Mouse (Mus musculus): ENCODE measurements around the gene Stx8. TPM values are rescaled to one million over a fixed set of nuclear protein-coding genes. Genes with fewer than 3 reads are reported as not detected.

The Stx8 gene
- polyA plus RNA-seq, 1 experiment from 2014 or later = 58.7 TPM

DNA sequence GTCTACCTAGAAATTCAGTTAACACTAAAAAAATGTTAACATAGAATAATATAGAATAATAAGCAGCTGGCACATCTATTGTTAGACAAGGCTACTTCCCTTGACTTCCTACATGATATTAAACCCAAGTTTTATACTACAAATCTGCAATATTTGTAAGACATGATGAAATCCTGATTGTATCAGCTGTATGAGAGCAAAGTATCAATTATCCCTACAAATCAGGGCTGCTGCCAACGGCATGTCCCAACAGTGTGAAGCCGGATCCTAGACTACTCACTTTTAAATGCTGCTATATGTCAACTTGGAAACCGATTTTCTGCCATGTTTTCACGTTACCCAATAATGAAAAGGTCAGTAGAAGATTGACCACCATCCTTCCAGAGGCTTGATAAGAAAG lies 137.5 kb downstream of the Stx8 start:
- no peak for ATAC-seq (replicated peaks; ENCODE audit: extremely low read depth, insufficient read depth, low FRiP score)
- no peak overlapping the region for H3K4me2 ChIP-seq (ENCODE audit: low read depth, low read length)
- H3K9ac ChIP-seq (ENCODE audit: low read length) = no peak overlapping the region
- H3K36me3 ChIP-seq (ENCODE audit: control insufficient read depth, insufficient read depth) = no peaks in the 10 kb centered on the region
- H3K9me3 ChIP-seq (replicated peaks; ENCODE audit: control insufficient read depth, low read length) = no peaks in the 10 kb centered on the region
- H3K27ac ChIP-seq (ENCODE audit: low read length) = no peak overlapping the region
- WGBS = 82% methylated on average over 4 of the region's 4 CpGs
- H3K4me1 ChIP-seq (ENCODE audit: control insufficient read depth, insufficient read depth, low read length) = no peaks in the 10 kb centered on the region
- H3K4me3 ChIP-seq (ENCODE audit: low read length) = no peak overlapping the region
- no peaks in the 10 kb centered on the region for H3K27me3 ChIP-seq (ENCODE audit: control insufficient read depth, insufficient read depth, low read length)

DNA sequence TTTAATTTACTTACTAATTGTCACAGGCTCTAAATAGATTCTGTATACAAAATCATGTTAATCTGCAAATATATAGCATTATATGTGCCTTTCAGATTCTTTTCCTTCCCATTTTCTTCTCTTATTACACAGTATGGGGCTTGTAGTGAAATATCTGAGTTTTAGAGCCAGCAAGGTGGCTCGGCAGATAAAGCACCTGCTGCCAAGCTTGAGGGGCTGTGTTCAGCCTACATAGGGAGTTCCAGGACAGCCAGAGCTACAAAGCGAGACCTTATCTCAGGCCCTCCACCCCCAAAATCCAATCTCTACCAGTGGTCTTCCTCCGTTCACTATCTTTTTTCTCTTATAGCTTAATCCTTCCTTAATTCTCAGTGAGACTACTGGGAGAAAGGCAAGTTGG lies 140.1 kb downstream of the Stx8 start:
- no peak for ATAC-seq (replicated peaks; ENCODE audit: extremely low read depth, insufficient read depth, low FRiP score)
- Histone ChIP-seq H3K9me3 (replicated peaks; ENCODE audit: control insufficient read depth, low read length) (no peaks in the 10 kb centered on the region), H3K9ac (ENCODE audit: low read length) (no peak overlapping the region), H3K36me3 (ENCODE audit: control insufficient read depth, insufficient read depth) (no peaks in the 10 kb centered on the region), H3K27ac (ENCODE audit: low read length) (no peak overlapping the region), H3K27me3 (ENCODE audit: control insufficient read depth, insufficient read depth, low read length) (no peaks in the 10 kb centered on the region), H3K4me2 (ENCODE audit: low read depth, low read length) (no peak overlapping the region), H3K4me3 (ENCODE audit: low read length) (no peak overlapping the region), H3K4me1 (ENCODE audit: control insufficient read depth, insufficient read depth, low read length) (no peaks in the 10 kb centered on the region)
- whole genome bisulfite sequencing = 80% methylated on average over 3 of the region's 3 CpGs

DNA sequence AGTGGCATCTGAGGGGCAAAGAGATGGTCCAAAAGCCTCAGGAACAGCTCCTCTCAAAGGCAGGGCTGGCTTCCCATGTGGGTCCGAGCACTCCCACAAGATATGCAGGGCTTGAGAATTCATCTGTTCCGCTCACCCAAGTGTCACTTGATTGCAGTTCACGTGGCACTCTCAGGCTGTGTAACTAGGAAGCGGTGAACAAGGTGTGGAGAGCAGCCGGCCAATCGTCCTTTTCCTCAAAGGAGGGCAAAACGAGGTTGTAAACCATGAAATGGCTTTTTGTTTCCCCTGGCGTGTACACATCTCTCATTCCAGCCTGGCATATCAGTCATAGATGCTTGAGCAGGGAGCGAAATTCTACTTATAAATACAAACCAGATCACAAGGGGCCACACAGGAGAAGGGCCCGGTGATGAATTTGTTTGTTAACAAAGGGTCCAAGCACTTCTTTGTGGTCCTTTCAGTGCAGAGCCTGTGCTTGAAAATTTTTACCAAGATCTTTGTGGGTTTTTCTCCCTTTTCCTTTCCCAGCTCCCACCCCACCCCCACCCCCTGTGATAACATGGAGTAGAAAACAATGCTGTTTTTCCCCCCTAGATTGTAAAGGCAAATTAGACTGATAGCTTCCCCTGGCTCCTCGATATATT lies 147.6 kb downstream of the Stx8 start:
- H3K4me2 ChIP-seq (ENCODE audit: low read depth, low read length) = peak overlapping the region; percentile 4
- H3K27ac ChIP-seq (ENCODE audit: low read length) = no peak overlapping the region
- no peak overlapping the region; the same call in 1 of the 2 replicates for H3K4me3 ChIP-seq (ENCODE audit: low read length)
- H3K9ac ChIP-seq (ENCODE audit: low read length) = no peak overlapping the region
- H3K4me1 ChIP-seq (ENCODE audit: control insufficient read depth, insufficient read depth, low read length) = peaks cover 8% of the 10 kb centered on the region; the same call in 1 of the 2 replicates
- H3K36me3 ChIP-seq (ENCODE audit: control insufficient read depth, insufficient read depth) = no peaks in the 10 kb centered on the region
- no peak for ATAC-seq (replicated peaks; ENCODE audit: extremely low read depth, insufficient read depth, low FRiP score)
- 30% methylated on average over 11 of the region's 11 CpGs for WGBS
- no peaks in the 10 kb centered on the region for H3K27me3 ChIP-seq (ENCODE audit: control insufficient read depth, insufficient read depth, low read length)
- H3K9me3 ChIP-seq (replicated peaks; ENCODE audit: control insufficient read depth, low read length) = no peaks in the 10 kb centered on the region

DNA sequence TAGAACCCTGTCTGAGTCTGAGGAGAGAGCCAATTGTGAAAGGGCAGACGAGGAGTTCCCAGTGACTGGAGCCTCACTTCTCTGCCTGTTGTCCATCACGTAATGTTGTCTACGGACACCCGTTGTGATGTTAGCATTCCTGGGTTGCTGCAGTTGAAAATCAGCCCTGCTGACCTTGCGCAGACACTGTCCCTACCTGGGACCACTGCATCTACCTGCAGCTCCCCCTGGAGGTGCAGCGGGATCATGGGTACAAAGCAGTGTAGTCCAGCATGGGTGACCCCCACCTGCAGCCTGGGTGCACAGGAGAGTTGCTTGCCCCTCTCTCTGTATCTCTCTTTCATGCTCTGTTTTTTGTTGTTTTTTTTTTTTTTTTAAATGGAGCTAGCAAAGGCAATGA lies 148.2 kb downstream of the Stx8 start:
- ATAC-seq (replicated peaks; ENCODE audit: extremely low read depth, insufficient read depth, low FRiP score) = no peak
- no peak overlapping the region for H3K4me3 ChIP-seq (ENCODE audit: low read length)
- no peak overlapping the region for H3K27ac ChIP-seq (ENCODE audit: low read length)
- H3K9me3 ChIP-seq (replicated peaks; ENCODE audit: control insufficient read depth, low read length) = no peaks in the 10 kb centered on the region
- H3K4me2 ChIP-seq (ENCODE audit: low read depth, low read length) = no peak overlapping the region
- 33% methylated on average over 6 of the region's 6 CpGs for WGBS
- H3K4me1 ChIP-seq (ENCODE audit: control insufficient read depth, insufficient read depth, low read length) = peaks cover 8% of the 10 kb centered on the region; the same call in 1 of the 2 replicates
- H3K36me3 ChIP-seq (ENCODE audit: control insufficient read depth, insufficient read depth) = no peaks in the 10 kb centered on the region
- H3K27me3 ChIP-seq (ENCODE audit: control insufficient read depth, insufficient read depth, low read length) = no peaks in the 10 kb centered on the region
- H3K9ac ChIP-seq (ENCODE audit: low read length) = no peak overlapping the region

DNA sequence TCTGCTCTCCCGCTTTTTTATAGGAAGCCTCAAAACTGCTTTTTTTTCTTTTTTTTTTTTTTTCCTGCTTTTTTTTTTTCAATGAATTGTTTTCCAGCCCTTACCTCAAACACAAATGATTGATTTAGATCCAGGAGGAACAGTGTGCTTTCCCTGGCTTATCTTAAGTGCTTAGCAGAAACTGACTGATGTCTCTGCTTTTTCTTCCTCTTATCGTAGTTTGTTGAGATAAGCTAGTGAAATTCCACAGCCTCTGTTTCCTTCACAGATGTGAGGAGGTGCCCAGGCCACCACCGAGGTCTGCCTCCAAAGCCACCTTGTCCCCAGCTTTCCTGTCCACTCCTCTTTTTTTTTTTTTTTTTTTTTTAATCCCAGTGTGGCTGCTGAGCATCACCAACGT lies 150.2 kb downstream of the Stx8 start:
- Histone ChIP-seq H3K9me3 (replicated peaks; ENCODE audit: control insufficient read depth, low read length) (no peaks in the 10 kb centered on the region), H3K4me2 (ENCODE audit: low read depth, low read length) (no peak overlapping the region), H3K9ac (ENCODE audit: low read length) (no peak overlapping the region), H3K4me1 (ENCODE audit: control insufficient read depth, insufficient read depth, low read length) (peaks cover 8% of the 10 kb centered on the region; the same call in 1 of the 2 replicates), H3K4me3 (ENCODE audit: low read length) (no peak overlapping the region), H3K27me3 (ENCODE audit: control insufficient read depth, insufficient read depth, low read length) (no peaks in the 10 kb centered on the region), H3K27ac (ENCODE audit: low read length) (no peak overlapping the region), H3K36me3 (ENCODE audit: control insufficient read depth, insufficient read depth) (no peaks in the 10 kb centered on the region)
- 44% methylated on average over 4 of the region's 4 CpGs for WGBS
- ATAC-seq (replicated peaks; ENCODE audit: extremely low read depth, insufficient read depth, low FRiP score) = no peak

DNA sequence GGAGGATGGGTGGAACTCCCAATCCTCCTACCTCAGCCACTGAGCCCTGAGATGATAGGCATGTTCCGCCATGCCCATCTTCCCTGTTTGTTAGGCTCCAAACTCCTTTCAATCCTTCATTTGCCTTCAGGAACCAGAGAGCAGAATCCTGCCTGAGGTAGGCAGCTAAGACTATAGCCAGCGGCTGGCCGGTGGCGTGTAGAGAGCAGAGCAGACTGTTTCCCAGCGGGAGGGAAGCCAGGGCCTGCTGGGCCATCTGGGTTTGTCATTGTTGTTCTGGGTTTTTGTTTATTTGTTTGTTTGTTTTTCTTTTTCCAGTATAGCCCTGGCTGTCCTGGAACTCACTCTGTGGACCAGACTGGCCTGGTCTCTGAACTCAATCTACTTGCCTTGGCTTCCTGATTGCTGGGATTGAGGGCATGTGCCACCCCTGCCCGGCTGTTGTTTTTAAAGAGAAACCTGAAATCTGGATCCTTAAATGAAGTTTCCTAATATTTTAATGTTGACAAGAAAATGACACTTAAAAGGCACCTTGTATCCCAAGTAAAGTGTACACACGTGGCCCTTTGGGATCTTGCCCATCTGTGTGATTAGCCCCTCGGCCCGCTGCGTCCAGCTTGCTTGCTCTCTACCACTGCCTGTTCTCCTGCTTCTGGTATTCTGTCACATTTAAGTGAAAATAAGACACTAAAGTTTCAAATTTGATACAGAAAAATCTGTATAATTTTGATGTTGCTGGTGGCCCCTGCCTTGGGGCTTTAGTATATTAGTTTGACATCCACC lies 152.1 kb downstream of the Stx8 start:
- peaks cover 8% of the 10 kb centered on the region; the same call in 1 of the 2 replicates for H3K4me1 ChIP-seq (ENCODE audit: control insufficient read depth, insufficient read depth, low read length)
- H3K4me3 ChIP-seq (ENCODE audit: low read length) = no peak overlapping the region
- ATAC-seq (replicated peaks; ENCODE audit: extremely low read depth, insufficient read depth, low FRiP score) = no peak
- H3K27ac ChIP-seq (ENCODE audit: low read length) = no peak overlapping the region
- no peaks in the 10 kb centered on the region for H3K36me3 ChIP-seq (ENCODE audit: control insufficient read depth, insufficient read depth)
- no peaks in the 10 kb centered on the region for H3K27me3 ChIP-seq (ENCODE audit: control insufficient read depth, insufficient read depth, low read length)
- 92% methylated on average over 10 of the region's 10 CpGs for WGBS
- H3K9ac ChIP-seq (ENCODE audit: low read length) = no peak overlapping the region
- no peak overlapping the region for H3K4me2 ChIP-seq (ENCODE audit: low read depth, low read length)
- no peaks in the 10 kb centered on the region for H3K9me3 ChIP-seq (replicated peaks; ENCODE audit: control insufficient read depth, low read length)

DNA sequence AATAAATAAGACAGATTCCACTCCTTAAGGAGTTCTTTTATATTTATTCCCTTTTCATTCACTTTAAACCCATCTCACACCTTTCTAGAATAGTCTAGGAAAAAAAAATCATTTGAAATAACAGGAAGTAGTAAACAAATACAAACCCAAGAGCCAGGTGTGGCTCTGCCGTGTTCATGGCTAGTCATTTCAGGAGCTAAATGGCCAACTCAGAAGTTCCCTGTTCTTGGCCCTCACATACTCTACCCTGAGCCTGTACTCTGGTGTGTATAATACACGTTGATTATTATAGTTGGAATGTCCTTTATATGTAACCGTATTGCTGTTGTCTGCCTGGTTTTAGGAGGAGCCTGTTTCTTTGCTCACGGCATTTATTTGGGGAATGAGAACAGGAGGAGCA lies 152.7 kb downstream of the Stx8 start:
- no peaks in the 10 kb centered on the region for H3K9me3 ChIP-seq (replicated peaks; ENCODE audit: control insufficient read depth, low read length)
- no peak overlapping the region for H3K27ac ChIP-seq (ENCODE audit: low read length)
- H3K4me3 ChIP-seq (ENCODE audit: low read length) = no peak overlapping the region
- H3K36me3 ChIP-seq (ENCODE audit: control insufficient read depth, insufficient read depth) = no peaks in the 10 kb centered on the region
- H3K4me1 ChIP-seq (ENCODE audit: control insufficient read depth, insufficient read depth, low read length) = peaks cover 5% of the 10 kb centered on the region; the same call in 1 of the 2 replicates
- no peak overlapping the region for H3K4me2 ChIP-seq (ENCODE audit: low read depth, low read length)
- no peaks in the 10 kb centered on the region for H3K27me3 ChIP-seq (ENCODE audit: control insufficient read depth, insufficient read depth, low read length)
- 88% methylated on average over 4 of the region's 4 CpGs for WGBS
- H3K9ac ChIP-seq (ENCODE audit: low read length) = no peak overlapping the region
- ATAC-seq (replicated peaks; ENCODE audit: extremely low read depth, insufficient read depth, low FRiP score) = no peak

DNA sequence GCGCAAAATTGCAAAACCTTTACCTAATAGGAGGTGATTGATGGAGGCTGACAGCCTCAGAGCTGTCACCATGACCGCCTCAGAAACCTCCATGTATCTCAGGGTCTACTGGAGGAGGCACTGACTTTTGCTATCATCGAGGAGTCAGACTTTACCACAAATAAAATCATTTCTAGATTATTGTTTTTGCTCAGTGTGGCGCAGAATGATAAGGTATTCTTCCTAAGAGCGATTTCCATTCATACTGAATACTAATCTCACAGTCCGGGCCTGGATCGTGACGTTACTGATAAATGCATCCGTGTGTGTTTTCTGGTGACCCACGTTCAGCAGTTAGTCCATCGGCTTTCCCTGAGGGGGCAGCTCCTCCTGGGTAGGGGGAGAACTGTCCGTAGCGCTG lies 153.1 kb downstream of the Stx8 start:
- Histone ChIP-seq H3K36me3 (ENCODE audit: control insufficient read depth, insufficient read depth) (no peaks in the 10 kb centered on the region), H3K4me2 (ENCODE audit: low read depth, low read length) (no peak overlapping the region), H3K4me3 (ENCODE audit: low read length) (no peak overlapping the region), H3K9me3 (replicated peaks; ENCODE audit: control insufficient read depth, low read length) (no peaks in the 10 kb centered on the region), H3K4me1 (ENCODE audit: control insufficient read depth, insufficient read depth, low read length) (peaks cover 3% of the 10 kb centered on the region; the same call in 1 of the 2 replicates), H3K27me3 (ENCODE audit: control insufficient read depth, insufficient read depth, low read length) (no peaks in the 10 kb centered on the region), H3K9ac (ENCODE audit: low read length) (no peak overlapping the region), H3K27ac (ENCODE audit: low read length) (no peak overlapping the region)
- 77% methylated on average over 13 of the region's 13 CpGs for WGBS
- ATAC-seq (replicated peaks; ENCODE audit: extremely low read depth, insufficient read depth, low FRiP score) = no peak

DNA sequence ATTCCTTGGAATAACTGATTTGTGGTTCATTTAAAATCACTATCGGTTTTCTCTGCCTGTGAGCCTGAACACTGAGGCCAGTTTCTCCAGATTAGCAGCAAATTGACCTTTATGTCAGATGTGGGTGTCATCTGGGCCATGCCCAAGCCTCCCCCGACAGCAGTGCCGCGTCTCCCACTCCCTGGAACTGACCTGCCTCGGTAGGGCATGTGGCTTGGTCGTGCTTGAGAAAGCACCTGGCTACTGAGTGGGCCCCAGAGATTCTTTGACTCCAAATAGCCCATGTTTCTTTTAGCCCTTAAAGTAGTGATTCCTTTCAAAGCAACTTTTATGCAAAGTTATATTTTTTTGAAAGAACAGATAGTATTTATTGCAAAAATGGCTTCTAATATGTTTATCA lies 155.3 kb downstream of the Stx8 start:
- no peaks in the 10 kb centered on the region for H3K4me1 ChIP-seq (ENCODE audit: control insufficient read depth, insufficient read depth, low read length)
- ATAC-seq (replicated peaks; ENCODE audit: extremely low read depth, insufficient read depth, low FRiP score) = no peak
- no peak overlapping the region for H3K27ac ChIP-seq (ENCODE audit: low read length)
- WGBS = 56% methylated on average over 6 of the region's 6 CpGs
- no peak overlapping the region for H3K9ac ChIP-seq (ENCODE audit: low read length)
- no peak overlapping the region for H3K4me2 ChIP-seq (ENCODE audit: low read depth, low read length)
- no peaks in the 10 kb centered on the region for H3K36me3 ChIP-seq (ENCODE audit: control insufficient read depth, insufficient read depth)
- H3K27me3 ChIP-seq (ENCODE audit: control insufficient read depth, insufficient read depth, low read length) = no peaks in the 10 kb centered on the region
- H3K4me3 ChIP-seq (ENCODE audit: low read length) = no peak overlapping the region
- H3K9me3 ChIP-seq (replicated peaks; ENCODE audit: control insufficient read depth, low read length) = no peaks in the 10 kb centered on the region

Data from heart, embryonic 16.5 days (tissue).